Mouse (Mus musculus) liver, embryonic 11.5 days (tissue): ENCODE data around the gene Zcchc14. TPM values are rescaled to one million over a fixed set of nuclear protein-coding genes. Genes with fewer than 3 reads are reported as not detected.

Experiments used
- ATAC-seq: fragments of 200-750 bp; cut with Nextera tagmentation; replicated peaks from 2 replicates; pipeline ENCODE4 v1.8.0; 2017; ENCODE audit warnings: moderate number of reproducible peaks, mild to moderate bottlenecking, moderate TSS enrichment, moderate library complexity; ENCODE audit not compliant: low FRiP score
- DNase-seq: peaks from one replicate; pipeline ENCODE4 v3.0.0-alpha.2; 2017; ENCODE audit warnings: low spot score
- H3K27ac ChIP-seq: fragments of 300-500 bp; sonication (generic); 2 replicates; pipeline ENCODE4 v1.5.1; 2014; ENCODE audit warnings: mild to moderate bottlenecking, low read depth, low read length, control low read depth
- H3K27me3 ChIP-seq: fragments of 300-500 bp; sonication (generic); replicated peaks from 2 replicates; pipeline ENCODE4 v1.6.1; 2014; ENCODE audit warnings: low read length, mixed read lengths; ENCODE audit not compliant: control insufficient read depth, insufficient read depth
- H3K36me3 ChIP-seq: fragments of 300-500 bp; sonication (generic); 2 replicates; pipeline ENCODE4 v1.6.1; 2014; ENCODE audit warnings: mild to moderate bottlenecking, low read length, moderate library complexity, mixed read lengths; ENCODE audit not compliant: control insufficient read depth, insufficient read depth
- H3K4me1 ChIP-seq: fragments of 300-500 bp; sonication (generic); replicated peaks from 2 replicates; pipeline ENCODE4 v1.6.1; 2014; ENCODE audit warnings: low read length, mixed read lengths; ENCODE audit not compliant: control insufficient read depth, insufficient read depth
- H3K4me2 ChIP-seq: fragments of 300-500 bp; sonication (generic); 2 replicates; pipeline ENCODE4 v1.6.1; 2014; ENCODE audit warnings: mild to moderate bottlenecking, control low read depth, moderate library complexity
- H3K4me3 ChIP-seq: fragments of 300-500 bp; sonication (generic); 2 replicates; pipeline ENCODE4 v1.5.1; 2014; ENCODE audit warnings: low read depth, low read length, control low read depth
- H3K9ac ChIP-seq: fragments of 300-500 bp; sonication (generic); 2 replicates; pipeline ENCODE4 v1.6.1; 2014; ENCODE audit warnings: low read depth, low read length, control low read depth
- H3K9me3 ChIP-seq: fragments of 300-500 bp; sonication (generic); 2 replicates; pipeline ENCODE4 v1.6.1; 2016; ENCODE audit warnings: low read length, inconsistent platforms, mixed read lengths; ENCODE audit not compliant: control insufficient read depth
- WGBS: fragments of 180-500 bp; shearing (Covaris S2); extraction: QIAGEN DNeasy Blood & Tissue Kit; methylation state at CpG from one replicate; pipeline ENCODE4 v1.1.7; 2014; 5-methylcytosine and 5-hydroxymethylcytosine counted together
- polyA plus RNA-seq: library from polyadenylated mRNA; unstranded; fragments of >200 nt; fragmentation: Nextera tagmentation; extraction: Ambion mirVana; gene quantifications from 2 replicates; pipeline ENCODE4 v1.2.1, GENCODE M21; 2014

Gene Zcchc14
- polyA plus RNA-seq, 1 experiment from 2014 or later, result 6.2 TPM

DNA sequence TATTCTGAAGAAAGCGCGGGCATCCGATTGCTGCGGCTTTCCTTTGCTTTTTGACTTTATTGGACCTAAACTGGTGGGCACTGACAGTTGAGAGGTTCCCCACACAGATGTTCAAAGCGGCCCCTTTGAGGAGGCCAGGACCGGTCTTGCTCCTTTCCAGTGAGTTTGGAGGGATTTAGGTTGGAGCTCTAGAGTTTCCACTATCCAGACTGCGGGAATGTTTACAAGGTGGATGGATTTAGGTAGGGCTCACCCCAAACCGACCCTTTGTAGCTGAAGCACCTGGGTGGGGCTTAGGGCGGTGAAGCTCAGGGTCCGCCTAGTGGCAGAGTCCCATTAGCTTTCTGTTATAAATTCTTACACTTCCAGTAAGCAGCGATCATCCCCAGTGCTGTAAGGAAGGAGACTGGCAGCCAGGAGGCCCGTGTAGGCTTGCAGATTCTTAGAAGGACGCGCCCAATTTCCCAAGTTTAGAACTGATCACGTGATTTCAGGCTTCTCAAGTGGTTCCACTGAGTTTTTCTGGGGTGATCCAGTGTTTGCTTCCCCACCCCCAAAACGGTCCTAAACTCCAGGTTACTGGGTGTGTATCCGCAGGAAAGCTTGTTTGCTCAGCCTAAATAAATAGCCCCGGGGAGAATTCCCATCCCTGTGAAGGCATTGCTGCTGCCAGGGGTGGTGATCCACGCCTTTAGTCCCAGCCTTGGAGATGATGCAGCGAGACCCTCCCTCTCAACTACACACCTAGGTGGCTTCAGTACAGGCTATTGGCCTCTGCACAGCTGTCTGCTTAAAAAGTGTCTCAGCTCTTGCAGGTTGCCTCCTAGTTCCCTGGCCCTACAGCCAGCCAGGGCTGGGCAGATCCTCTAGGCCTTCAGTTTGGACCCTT, 61.3 kb downstream of the Zcchc14 start:
- DNase-seq, result peak; percentile 55
- peak; percentile 27; the same call in 1 of the 2 replicates for ATAC-seq
- 16% methylated on average over 20 of the region's 20 CpGs for whole genome bisulfite sequencing

DNA sequence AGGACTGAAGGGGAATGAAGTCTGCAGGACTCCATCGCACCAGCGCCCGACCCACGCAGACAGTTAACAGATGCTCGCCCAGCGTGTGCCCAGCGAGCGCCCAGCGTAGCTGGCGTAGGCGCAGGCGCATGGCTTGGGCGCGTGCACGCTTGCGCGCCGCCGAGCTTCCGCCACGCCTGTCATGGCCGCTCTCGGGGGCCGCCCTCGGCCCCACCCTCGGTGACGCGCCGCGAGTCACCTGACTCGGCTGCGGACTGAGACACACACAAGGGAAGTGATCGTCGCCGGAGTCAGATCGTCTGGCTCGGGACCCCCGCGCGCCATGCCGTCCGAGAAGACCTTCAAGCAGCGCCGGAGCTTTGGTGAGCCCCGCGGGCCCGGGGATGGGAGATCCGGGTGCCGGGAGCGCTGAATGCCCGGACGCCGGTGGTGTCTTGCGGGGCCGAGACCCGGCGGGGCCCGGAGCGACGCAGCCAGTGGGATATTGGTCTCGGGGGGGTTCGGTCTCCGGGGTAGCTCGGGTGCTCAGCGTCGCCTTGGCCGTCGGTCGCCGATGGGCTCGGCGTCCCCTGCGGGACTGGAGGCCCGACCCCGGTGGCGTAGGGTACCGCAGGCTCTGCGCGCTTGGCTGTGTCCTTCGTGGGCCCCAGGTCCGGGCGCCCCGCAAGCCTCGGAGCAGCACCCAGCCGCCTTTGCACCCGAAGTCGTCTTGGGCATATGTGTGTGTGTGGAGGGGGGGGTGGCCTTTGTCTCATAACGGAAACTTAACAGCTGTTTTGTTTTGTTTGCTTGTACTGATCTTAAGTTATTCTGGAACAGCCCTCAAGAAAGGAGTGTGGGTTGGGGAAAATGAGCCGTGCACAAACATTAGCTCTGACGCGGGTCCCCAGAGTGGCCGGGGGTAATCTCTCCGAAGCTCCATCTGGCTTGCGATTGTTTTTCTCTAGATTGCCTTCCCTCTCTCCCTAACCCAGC, 62.2 kb downstream of the Zcchc14 start, which contains the start of gene Map1lc3b:
Map1lc3b (plus strand) TSS at position 159 of the 975 bp plus-strand sequence.
- no peaks in the 10 kb centered on the region for H3K27me3 ChIP-seq
- under 1% methylated on average over 94 of the region's 94 CpGs for WGBS
- peak within 1 kb of the TSS; percentile 95 for H3K4me2 ChIP-seq
- no peaks in the 10 kb centered on the region for H3K9me3 ChIP-seq
- ATAC-seq (peak; percentile 76), DNase-seq (peak; percentile 94)
- H3K9ac ChIP-seq, result peak within 1 kb of the TSS; percentile 85
- peaks cover 17% of the 10 kb centered on the region; the same call in 1 of the 2 replicates for H3K36me3 ChIP-seq
- peak within 1 kb of the TSS; percentile 93 for H3K4me3 ChIP-seq
- H3K27ac ChIP-seq, result peak within 1 kb of the TSS; percentile 88
- peaks cover 26% of the 10 kb centered on the region for H3K4me1 ChIP-seq

More for the DNA sequence above, 61.3 kb downstream of the Zcchc14 start:
- H3K27ac ChIP-seq, result peak overlapping the region; percentile 88; the same call in 1 of the 2 replicates
- peak overlapping the region; percentile 95 for H3K4me2 ChIP-seq
- H3K4me1 ChIP-seq, result peaks cover 26% of the 10 kb centered on the region
- H3K9ac ChIP-seq, result peak overlapping the region; percentile 85
- H3K27me3 ChIP-seq, result no peaks in the 10 kb centered on the region
- no peaks in the 10 kb centered on the region for H3K9me3 ChIP-seq
- peak overlapping the region; percentile 93 for H3K4me3 ChIP-seq
- peaks cover 23% of the 10 kb centered on the region; the same call in 1 of the 2 replicates for H3K36me3 ChIP-seq

DNA sequence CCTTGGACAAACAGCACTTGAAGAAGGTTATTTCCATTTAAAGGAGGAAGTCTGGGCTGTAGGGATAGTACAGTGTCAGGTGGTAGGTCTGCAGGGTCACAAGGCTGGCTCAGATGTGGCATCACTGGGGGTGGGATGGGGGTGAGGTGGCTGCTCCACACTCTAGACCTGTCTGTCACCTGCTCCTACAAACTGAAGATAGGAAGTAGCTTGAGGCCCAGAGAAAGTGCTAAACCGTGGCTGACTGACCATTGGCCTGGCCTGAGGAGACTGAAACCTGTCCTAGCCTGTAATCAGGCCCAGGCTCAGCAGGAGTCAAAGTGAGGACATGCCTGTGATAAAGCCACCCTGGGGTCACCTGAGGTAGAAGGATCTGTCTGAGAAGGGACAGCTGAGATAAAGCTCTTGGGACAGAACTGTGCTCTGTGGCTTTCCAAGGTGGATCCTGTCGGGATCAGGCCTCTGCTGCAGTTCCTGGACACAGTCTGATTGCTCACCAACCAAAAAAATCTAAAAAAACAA, 63.4 kb downstream of the Zcchc14 start:
- peak overlapping the region; percentile 95 for H3K4me2 ChIP-seq
- peak overlapping the region; percentile 40 for H3K9ac ChIP-seq
- no peaks in the 10 kb centered on the region for H3K27me3 ChIP-seq
- ATAC-seq (no peak; the same call in 1 of the 2 replicates), DNase-seq (no peak)
- H3K36me3 ChIP-seq, result peaks cover 7% of the 10 kb centered on the region; the same call in 1 of the 2 replicates
- peaks cover 28% of the 10 kb centered on the region for H3K4me1 ChIP-seq
- no peak overlapping the region for H3K4me3 ChIP-seq
- WGBS, result 27% methylated on average over 2 of the region's 2 CpGs
- H3K9me3 ChIP-seq, result no peaks in the 10 kb centered on the region
- H3K27ac ChIP-seq, result peak overlapping the region; percentile 88

DNA sequence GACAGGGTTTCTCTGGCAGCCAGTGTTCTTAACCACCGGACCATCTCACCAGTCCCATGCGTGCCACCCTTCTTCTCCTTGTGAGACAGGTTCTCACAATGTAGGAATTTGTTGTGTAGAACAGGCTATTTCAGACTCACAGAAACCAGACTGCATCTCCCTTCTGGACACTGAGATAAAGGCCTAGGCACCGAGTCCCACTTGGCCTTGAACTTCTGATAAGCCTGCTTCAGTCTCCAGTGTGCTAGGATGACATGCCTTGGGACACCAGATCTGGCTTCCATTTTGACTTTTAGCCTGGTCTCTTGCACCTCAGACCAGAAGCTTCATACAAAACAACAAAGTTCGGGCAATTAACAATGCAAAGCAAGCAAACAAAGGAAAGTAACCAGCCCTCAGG, 64.0 kb downstream of the Zcchc14 start:
- no peak overlapping the region for H3K9ac ChIP-seq
- DNase-seq (no peak), ATAC-seq (peak; percentile 56)
- no peak overlapping the region for H3K4me3 ChIP-seq
- H3K9me3 ChIP-seq, result no peaks in the 10 kb centered on the region
- WGBS, result 54% methylated on average over 4 of the region's 4 CpGs
- H3K36me3 ChIP-seq, result peaks cover 2% of the 10 kb centered on the region; the same call in 1 of the 2 replicates
- H3K27me3 ChIP-seq, result no peaks in the 10 kb centered on the region
- peaks cover 28% of the 10 kb centered on the region for H3K4me1 ChIP-seq
- peak overlapping the region; percentile 88 for H3K27ac ChIP-seq
- peak overlapping the region; percentile 95 for H3K4me2 ChIP-seq

DNA sequence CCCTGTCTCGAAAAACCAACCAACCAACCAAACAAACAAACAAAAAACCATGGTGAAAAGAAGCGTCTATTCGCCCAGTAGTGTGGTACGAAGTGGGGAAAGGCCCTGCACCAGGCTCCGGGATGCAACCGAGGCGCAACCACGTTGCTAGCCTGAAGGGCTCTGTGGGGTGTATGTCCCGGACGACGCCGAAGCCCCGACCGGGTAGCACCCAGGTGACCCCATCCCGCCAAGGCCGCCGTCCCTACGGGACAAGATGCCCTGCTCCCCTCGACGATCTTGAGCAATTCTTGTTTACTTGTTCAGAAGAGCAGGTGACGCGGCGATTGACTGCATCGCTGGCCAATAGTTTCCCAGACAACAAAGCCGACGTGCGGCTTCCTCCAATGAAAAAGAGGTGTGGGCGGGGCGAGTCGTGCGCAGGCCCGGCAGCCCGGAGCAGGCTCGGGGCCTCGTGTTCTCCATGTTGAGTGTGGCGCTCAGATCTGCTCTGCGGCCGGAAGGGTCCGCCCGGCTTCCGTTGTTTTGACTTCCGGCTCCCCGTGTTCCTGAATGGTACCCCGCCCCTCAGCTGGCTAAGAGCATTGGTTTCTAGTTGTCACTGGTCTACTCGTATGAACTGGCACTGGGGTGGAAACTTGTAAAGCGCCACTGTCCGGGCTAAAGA, 67.4 kb downstream of the Zcchc14 start:
- peak overlapping the region; percentile 74 for H3K9ac ChIP-seq
- ATAC-seq (peak; percentile 91), DNase-seq (peak; percentile 96)
- no peaks in the 10 kb centered on the region for H3K27me3 ChIP-seq
- peaks cover 17% of the 10 kb centered on the region for H3K4me1 ChIP-seq
- no peaks in the 10 kb centered on the region for H3K9me3 ChIP-seq
- peak overlapping the region; percentile 79 for H3K4me2 ChIP-seq
- H3K27ac ChIP-seq, result peak overlapping the region; percentile 49; the same call in 1 of the 2 replicates
- peak overlapping the region; percentile 65 for H3K4me3 ChIP-seq
- no peaks in the 10 kb centered on the region for H3K36me3 ChIP-seq
- WGBS, result 2% methylated on average over 47 of the region's 47 CpGs

DNA sequence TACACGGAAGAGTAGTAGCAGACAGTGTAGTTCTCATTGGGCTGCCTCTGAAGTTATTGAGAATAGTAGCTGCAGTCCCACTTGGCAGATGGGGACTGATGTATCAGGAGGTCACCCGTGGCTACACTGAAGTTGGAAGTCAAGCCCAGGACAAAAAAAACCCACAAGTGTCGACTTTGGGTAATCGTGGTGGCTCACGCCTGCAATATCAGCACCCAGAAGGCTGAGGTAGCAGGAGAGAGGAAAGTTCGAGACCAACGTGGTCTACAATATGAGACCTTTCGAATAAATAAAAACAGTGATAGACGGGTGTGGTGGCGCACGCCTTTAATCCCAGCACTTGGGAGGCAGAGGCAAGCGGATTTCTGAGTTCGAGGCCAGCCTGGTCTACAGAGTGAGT, 68.0 kb downstream of the Zcchc14 start:
- H3K4me2 ChIP-seq, result peak overlapping the region; percentile 79
- ATAC-seq (no peak), DNase-seq (no peak)
- peak overlapping the region; percentile 49; the same call in 1 of the 2 replicates for H3K27ac ChIP-seq
- H3K36me3 ChIP-seq, result no peaks in the 10 kb centered on the region
- no peaks in the 10 kb centered on the region for H3K9me3 ChIP-seq
- H3K4me1 ChIP-seq, result peaks cover 14% of the 10 kb centered on the region
- H3K9ac ChIP-seq, result peak overlapping the region; percentile 74
- WGBS, result 37% methylated on average over 13 of the region's 13 CpGs
- no peaks in the 10 kb centered on the region for H3K27me3 ChIP-seq
- peak overlapping the region; percentile 65 for H3K4me3 ChIP-seq

DNA sequence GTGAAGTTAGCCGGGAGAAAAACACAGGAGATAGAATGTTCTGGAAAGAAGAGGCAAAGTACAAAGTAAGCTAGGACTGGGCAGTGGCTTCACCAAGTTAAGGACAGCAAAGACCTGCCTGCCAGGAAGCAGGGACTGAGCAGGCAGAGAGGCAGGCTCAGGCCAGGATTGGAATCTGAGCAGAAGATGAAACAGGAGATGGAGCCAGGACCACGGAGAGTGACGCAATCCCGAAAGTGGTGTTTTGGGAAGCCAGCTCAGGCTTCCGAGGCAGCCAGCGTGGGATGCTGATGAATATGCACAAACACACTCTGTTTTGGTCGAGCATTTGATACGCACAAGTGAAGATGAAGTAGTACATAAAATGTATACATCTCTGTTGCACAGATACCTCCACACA, 69.0 kb downstream of the Zcchc14 start:
- H3K4me3 ChIP-seq, result no peak overlapping the region
- H3K36me3 ChIP-seq, result no peaks in the 10 kb centered on the region
- ATAC-seq (no peak), DNase-seq (no peak)
- WGBS, result 50% methylated on average over 8 of the region's 8 CpGs
- H3K9me3 ChIP-seq, result no peaks in the 10 kb centered on the region
- H3K4me1 ChIP-seq, result peaks cover 6% of the 10 kb centered on the region; the same call in 1 of the 2 replicates
- H3K27me3 ChIP-seq, result no peaks in the 10 kb centered on the region
- H3K4me2 ChIP-seq, result no peak overlapping the region
- H3K27ac ChIP-seq, result no peak overlapping the region
- H3K9ac ChIP-seq, result no peak overlapping the region
